Comparison of ENCODE assay signal across 8 mouse cellular contexts in genomic region chr2:25557964-25558360, GRCm38 (mm10). TPM values are rescaled to one million over a fixed set of nuclear protein-coding genes. Genes with fewer than 3 reads are reported as not detected.
DNase-seq lines count a peak whose midpoint lies in the region; ATAC-seq and TF ChIP-seq lines count a peak whose summit lies in the region.

No protein-coding gene starts in this region.

- DNase-seq in spleen, adult 2 months (ENCODE audit: low read depth in 1 of 2, low spot score in 2 of 2) = no peak
- no peak for DNase-seq in spleen, postnatal 10 days (ENCODE audit: low spot score in 2 of 2)
- DNase-seq in heart, postnatal 0 days (ENCODE audit: low spot score) = no peak
- no peak for DNase-seq in liver, embryonic 11.5 days (ENCODE audit: low spot score)
- DNase-seq in stomach, postnatal 0 days (ENCODE audit: low spot score) = no peak
- DNase-seq in layer of hippocampus, adult 11-12 months (ENCODE audit: low spot score) = no peak
- no peak for DNase-seq in adrenal gland, adult (ENCODE audit: inconsistent age in 2 of 2, low spot score in 1 of 2)
- no peak for DNase-seq in cerebellum, postnatal 25 days

- no peaks in the 10 kb centered on the region for H3K27me3 ChIP-seq in spleen, adult 2 months (ENCODE audit: control insufficient read depth, insufficient read depth, low read length)
- no peaks in the 10 kb centered on the region for H3K27me3 ChIP-seq in heart, postnatal 0 days (ENCODE audit: control insufficient read depth, insufficient read depth, low read length)
- H3K27me3 ChIP-seq in liver, embryonic 11.5 days (replicated peaks; ENCODE audit: control insufficient read depth, insufficient read depth, low read length) = no peaks in the 10 kb centered on the region
- no peaks in the 10 kb centered on the region for H3K27me3 ChIP-seq in stomach, postnatal 0 days (ENCODE audit: control insufficient read depth, insufficient read depth, low read length)

- WGBS in spleen, adult 2 months = 1% methylated on average over 23 of the region's 24 CpGs
- WGBS in heart, postnatal 0 days = under 1% methylated on average over 24 of the region's 24 CpGs
- WGBS in liver, embryonic 11.5 days = under 1% methylated on average over 24 of the region's 24 CpGs
- 0% methylated on average over 23 of the region's 24 CpGs for WGBS in stomach, postnatal 0 days

- no peak for TF ChIP-seq POLR2A in spleen, adult 2 months (IDR thresholded peaks at IDR 0.05; ENCODE audit: low read depth, low read length)

- peak overlapping the region; percentile 89 for H3K9ac ChIP-seq in heart, postnatal 0 days (replicated peaks; ENCODE audit: low read depth, low read length)
- H3K9ac ChIP-seq in liver, embryonic 11.5 days (ENCODE audit: low read depth, low read length) = peak overlapping the region; percentile 73
- peak overlapping the region; percentile 91 for H3K9ac ChIP-seq in stomach, postnatal 0 days (ENCODE audit: low read length)

- peak overlapping the region; percentile 78 for H3K4me3 ChIP-seq in spleen, adult 2 months (ENCODE audit: extremely low read depth, insufficient read depth, insufficient read length)
- peak overlapping the region; percentile 84 for H3K4me3 ChIP-seq in heart, postnatal 0 days (ENCODE audit: low read depth, low read length)
- H3K4me3 ChIP-seq in liver, embryonic 11.5 days (ENCODE audit: low read depth, low read length) = peak overlapping the region; percentile 74
- H3K4me3 ChIP-seq in stomach, postnatal 0 days (ENCODE audit: low read depth, low read length) = peak overlapping the region; percentile 91

- no peak for TF ChIP-seq CTCF in spleen, adult 2 months (IDR thresholded peaks at IDR 0.05; ENCODE audit: extremely low read depth, insufficient read depth, insufficient read length, insufficient replicate concordance)
- no peak for TF ChIP-seq CTCF in heart, postnatal 0 days (IDR thresholded peaks at IDR 0.05; ENCODE audit: low read depth)
- TF ChIP-seq CTCF in stomach, postnatal 0 days (IDR thresholded peaks at IDR 0.05; ENCODE audit: low read depth) = no peak

- H3K4me1 ChIP-seq in spleen, adult 2 months (ENCODE audit: control insufficient read depth, insufficient read depth, insufficient read length) = peaks cover 8% of the 10 kb centered on the region; the same call in 1 of the 2 replicates
- peaks cover 16% of the 10 kb centered on the region; the same call in 1 of the 2 replicates for H3K4me1 ChIP-seq in heart, postnatal 0 days (ENCODE audit: control insufficient read depth, insufficient read depth)
- peaks cover 17% of the 10 kb centered on the region for H3K4me1 ChIP-seq in liver, embryonic 11.5 days (replicated peaks; ENCODE audit: control insufficient read depth, insufficient read depth, low read length)
- H3K4me1 ChIP-seq in stomach, postnatal 0 days (replicated peaks; ENCODE audit: control insufficient read depth, insufficient read depth) = 0 out of 2 replicates have a peak, but pooled peaks cover 3% of the 10 kb centered on the region

- H3K9me3 ChIP-seq in heart, postnatal 0 days (replicated peaks; ENCODE audit: control insufficient read depth, low read length) = no peaks in the 10 kb centered on the region
- H3K9me3 ChIP-seq in liver, embryonic 11.5 days (ENCODE audit: control insufficient read depth, low read length) = no peaks in the 10 kb centered on the region
- H3K9me3 ChIP-seq in stomach, postnatal 0 days (ENCODE audit: control insufficient read depth, low read length) = no peaks in the 10 kb centered on the region

- H3K27ac ChIP-seq in spleen, adult 2 months (ENCODE audit: insufficient read depth, low read length) = peak overlapping the region; percentile 56
- peak overlapping the region; percentile 61 for H3K27ac ChIP-seq in heart, postnatal 0 days (ENCODE audit: low read depth)
- H3K27ac ChIP-seq in liver, embryonic 11.5 days (ENCODE audit: low read depth, low read length) = peak overlapping the region; percentile 44
- H3K27ac ChIP-seq in stomach, postnatal 0 days (replicated peaks) = peak overlapping the region; percentile 79

- H3K36me3 ChIP-seq in spleen, adult 2 months (ENCODE audit: control insufficient read depth, insufficient read depth, low read length) = peaks cover 23% of the 10 kb centered on the region
- peaks cover 30% of the 10 kb centered on the region for H3K36me3 ChIP-seq in heart, postnatal 0 days (replicated peaks; ENCODE audit: control insufficient read depth, insufficient read depth, low read length)
- H3K36me3 ChIP-seq in liver, embryonic 11.5 days (ENCODE audit: control insufficient read depth, insufficient read depth, low read length) = peaks cover 23% of the 10 kb centered on the region
- H3K36me3 ChIP-seq in stomach, postnatal 0 days (ENCODE audit: control insufficient read depth, insufficient read depth, low read length) = peaks cover 10% of the 10 kb centered on the region

- peak; percentile 18 for ATAC-seq in heart, postnatal 0 days (ENCODE audit: insufficient read depth, low read depth)
- ATAC-seq in liver, embryonic 11.5 days (replicated peaks; ENCODE audit: low FRiP score) = peak; percentile 52
- ATAC-seq in stomach, postnatal 0 days (ENCODE audit: low FRiP score, low TSS enrichment) = peak; percentile 41; the same call in 1 of the 2 replicates

- TF ChIP-seq EP300 in heart, postnatal 0 days (IDR thresholded peaks at IDR 0.05; ENCODE audit: low read depth) = no peak
- TF ChIP-seq EP300 in stomach, postnatal 0 days (optimal IDR thresholded peaks at IDR 0.05) = no peak

- H3K4me2 ChIP-seq in heart, postnatal 0 days (ENCODE audit: low read depth, low read length) = peak overlapping the region; percentile 88
- peak overlapping the region; percentile 95 for H3K4me2 ChIP-seq in liver, embryonic 11.5 days
- peak overlapping the region; percentile 91 for H3K4me2 ChIP-seq in stomach, postnatal 0 days (replicated peaks; ENCODE audit: low read depth)

RNA-seq across cellular contexts. Expression of gene Edf1, which starts 0.3 kb away (rescaled TPM):
- 56.2 and 74.7 TPM in 2 replicates for polyA plus RNA-seq in spleen, adult 2 months (2012; rRNA removed)
- total RNA-seq in heart, postnatal 0 days (2014; rRNA removed; ENCODE audit: low replicate concordance) = 112 and 136 TPM in 2 replicates
- polyA plus RNA-seq in heart, postnatal 0 days (2015; fragmentation: Nextera tagmentation; extraction: Ambion mirVana) = 314 and 343 TPM in 2 replicates
- 367 and 380 TPM in 2 replicates for polyA plus RNA-seq in liver, embryonic 11.5 days (2014; fragmentation: Nextera tagmentation; extraction: Ambion mirVana)
- polyA plus RNA-seq in stomach, postnatal 0 days (2015; fragmentation: Nextera tagmentation; extraction: Ambion mirVana) = 351 and 372 TPM in 2 replicates

RNA-seq across cellular contexts. Expression of gene Traf2, which starts 11.2 kb away (rescaled TPM):
- 21.6 and 22.6 TPM in 2 replicates for polyA plus RNA-seq in spleen, adult 2 months (2012; rRNA removed)
- 5.1 and 6.3 TPM in 2 replicates for total RNA-seq in heart, postnatal 0 days (2014; rRNA removed; ENCODE audit: low replicate concordance)
- 14.2 and 15.8 TPM in 2 replicates for polyA plus RNA-seq in heart, postnatal 0 days (2015; fragmentation: Nextera tagmentation; extraction: Ambion mirVana)
- 28.0 and 31.0 TPM in 2 replicates for polyA plus RNA-seq in liver, embryonic 11.5 days (2014; fragmentation: Nextera tagmentation; extraction: Ambion mirVana)
- 15.9 and 16.0 TPM in 2 replicates for polyA plus RNA-seq in stomach, postnatal 0 days (2015; fragmentation: Nextera tagmentation; extraction: Ambion mirVana)

RNA-seq across cellular contexts. Expression of gene Mamdc4, which starts 16.7 kb away (rescaled TPM):
- 2.2 and 4.0 TPM in 2 replicates for polyA plus RNA-seq in spleen, adult 2 months (2012; rRNA removed)
- total RNA-seq in heart, postnatal 0 days (2014; rRNA removed; ENCODE audit: low replicate concordance) = 1.7 and 2.0 TPM in 2 replicates
- polyA plus RNA-seq in heart, postnatal 0 days (2015; fragmentation: Nextera tagmentation; extraction: Ambion mirVana) = 0.14 and 1.6 TPM in 2 replicates
- 1.3 and 1.8 TPM in 2 replicates for polyA plus RNA-seq in liver, embryonic 11.5 days (2014; fragmentation: Nextera tagmentation; extraction: Ambion mirVana)
- 0.34 and 0.55 TPM in 2 replicates for polyA plus RNA-seq in stomach, postnatal 0 days (2015; fragmentation: Nextera tagmentation; extraction: Ambion mirVana)

RNA-seq across cellular contexts. Expression of gene Phpt1, which starts 17.1 kb away (rescaled TPM):
- 22.5 and 28.5 TPM in 2 replicates for polyA plus RNA-seq in spleen, adult 2 months (2012; rRNA removed)
- total RNA-seq in heart, postnatal 0 days (2014; rRNA removed; ENCODE audit: low replicate concordance) = 37.9 and 43.3 TPM in 2 replicates
- 248 and 255 TPM in 2 replicates for polyA plus RNA-seq in heart, postnatal 0 days (2015; fragmentation: Nextera tagmentation; extraction: Ambion mirVana)
- 112 and 116 TPM in 2 replicates for polyA plus RNA-seq in liver, embryonic 11.5 days (2014; fragmentation: Nextera tagmentation; extraction: Ambion mirVana)
- 87.0 and 87.5 TPM in 2 replicates for polyA plus RNA-seq in stomach, postnatal 0 days (2015; fragmentation: Nextera tagmentation; extraction: Ambion mirVana)

RNA-seq across cellular contexts. Expression of gene Ajm1, which starts 23.6 kb away (rescaled TPM):
- 6.3 and 7.6 TPM in 2 replicates for polyA plus RNA-seq in spleen, adult 2 months (2012; rRNA removed)
- total RNA-seq in heart, postnatal 0 days (2014; rRNA removed; ENCODE audit: low replicate concordance) = not detected in 2 replicates
- polyA plus RNA-seq in heart, postnatal 0 days (2015; fragmentation: Nextera tagmentation; extraction: Ambion mirVana) = not detected in 2 replicates
- polyA plus RNA-seq in liver, embryonic 11.5 days (2014; fragmentation: Nextera tagmentation; extraction: Ambion mirVana) = 0.21 TPM in 1 of 2 replicates, not detected in the other
- 0.29 and 0.52 TPM in 2 replicates for polyA plus RNA-seq in stomach, postnatal 0 days (2015; fragmentation: Nextera tagmentation; extraction: Ambion mirVana)
